Mouse (Mus musculus): Measurements from ENCODE around the gene Hist1h2bg. TPM values are rescaled to one million over a fixed set of nuclear protein-coding genes. Genes with fewer than 3 reads are reported as not detected.
A peak's percentile ranks its signal among the peaks of the same experiment; 100 is the strongest.
"Not testable (repeated sequence)": the region's sequence is repeated elsewhere in the genome, so short reads cannot be mapped to it uniquely, and the experiment has no call there.

Hist1h2bg gene
- polyA plus RNA-seq, 1 experiment from 2014 or later, result 6.9 TPM

DNA sequence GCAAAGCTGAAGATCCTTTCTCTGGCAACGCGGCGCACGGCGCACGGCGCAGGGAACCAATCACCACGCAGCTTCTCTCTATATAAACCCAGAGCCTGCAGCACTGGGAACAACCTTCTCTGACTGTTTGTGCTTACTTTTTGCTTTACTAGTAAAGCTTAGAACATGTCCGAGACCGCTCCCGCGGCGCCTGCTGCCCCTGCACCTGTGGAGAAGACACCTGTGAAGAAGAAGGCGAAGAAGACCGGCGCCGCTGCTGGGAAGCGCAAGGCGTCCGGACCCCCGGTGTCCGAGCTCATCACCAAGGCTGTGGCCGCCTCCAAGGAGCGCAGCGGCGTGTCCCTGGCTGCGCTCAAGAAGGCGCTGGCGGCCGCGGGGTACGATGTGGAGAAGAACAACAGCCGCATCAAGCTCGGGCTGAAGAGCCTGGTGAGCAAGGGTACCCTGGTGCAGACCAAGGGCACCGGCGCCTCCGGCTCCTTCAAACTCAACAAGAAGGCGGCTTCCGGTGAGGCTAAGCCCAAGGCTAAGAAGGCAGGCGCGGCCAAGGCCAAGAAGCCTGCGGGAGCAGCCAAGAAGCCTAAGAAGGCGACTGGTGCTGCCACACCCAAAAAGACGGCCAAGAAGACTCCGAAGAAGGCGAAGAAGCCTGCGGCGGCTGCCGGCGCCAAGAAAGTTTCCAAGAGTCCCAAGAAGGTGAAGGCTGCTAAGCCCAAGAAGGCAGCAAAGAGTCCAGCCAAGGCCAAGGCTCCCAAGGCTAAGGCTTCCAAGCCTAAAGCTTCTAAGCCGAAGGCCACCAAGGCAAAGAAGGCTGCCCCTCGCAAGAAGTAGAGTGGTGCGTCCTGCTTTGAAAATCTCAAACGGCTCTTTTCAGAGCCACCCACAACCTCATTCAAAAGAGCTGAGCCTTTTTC lies 16.0 kb upstream of the Hist1h2bg start:
- H3K9ac ChIP-seq (ENCODE audit: low read length), result peak overlapping the region; percentile 75
- DNase-seq (ENCODE audit: low spot score) (peak; percentile 87), ATAC-seq (ENCODE audit: insufficient read depth, low FRiP score, low TSS enrichment) (peak; percentile 84)
- no peaks in the 10 kb centered on the region for H3K36me3 ChIP-seq (ENCODE audit: control insufficient read depth, insufficient read depth, low read length)
- H3K27me3 ChIP-seq (ENCODE audit: control insufficient read depth, insufficient read depth, low read length), result no peaks in the 10 kb centered on the region
- H3K27ac ChIP-seq (ENCODE audit: low read depth, low read length), result peak overlapping the region; percentile 98
- under 1% methylated on average over 46 of the region's 54 CpGs for WGBS
- peaks cover 3% of the 10 kb centered on the region; the same call in 1 of the 2 replicates for H3K4me1 ChIP-seq (ENCODE audit: control insufficient read depth, insufficient read depth, low read length)
- H3K9me3 ChIP-seq (ENCODE audit: control insufficient read depth, low read length), result no peaks in the 10 kb centered on the region
- H3K4me2 ChIP-seq (ENCODE audit: low read depth), result peak overlapping the region; percentile 95
- H3K4me3 ChIP-seq (ENCODE audit: low read depth, low read length), result peak overlapping the region; percentile 60

DNA sequence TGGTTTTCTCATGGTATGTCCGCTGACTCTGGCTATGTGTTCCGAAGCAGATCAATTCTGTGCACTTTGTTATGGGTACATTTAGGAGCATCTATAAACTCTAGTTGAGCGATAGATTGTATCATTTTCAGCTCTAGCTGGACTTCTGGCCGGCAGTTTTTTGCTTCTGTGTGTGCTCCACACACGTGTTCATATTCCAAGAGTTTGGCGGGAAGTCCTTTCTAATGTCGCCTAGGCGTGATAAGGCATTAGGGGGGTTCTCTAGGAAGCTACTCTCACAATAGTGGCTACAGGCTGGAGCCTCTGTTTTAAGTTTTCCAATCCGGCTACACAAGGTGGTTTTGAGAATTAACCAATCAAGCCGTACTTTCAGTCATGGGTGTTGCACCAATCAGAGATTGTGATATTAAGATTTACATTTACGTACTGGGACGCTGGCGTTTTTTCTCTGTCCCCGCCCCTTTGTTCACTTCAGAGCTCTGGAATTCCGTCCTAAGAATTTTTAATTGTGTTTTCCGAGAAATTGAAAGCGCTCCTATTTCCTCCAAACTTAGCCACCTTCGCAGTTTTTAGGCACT lies 15.3 kb upstream of the Hist1h2bg start:
- WGBS, result under 1% methylated on average over 18 of the region's 18 CpGs
- H3K27me3 ChIP-seq (ENCODE audit: control insufficient read depth, insufficient read depth, low read length), result no peaks in the 10 kb centered on the region
- peak; percentile 70 for ATAC-seq (ENCODE audit: insufficient read depth, low FRiP score, low TSS enrichment)
- no peaks in the 10 kb centered on the region for H3K9me3 ChIP-seq (ENCODE audit: control insufficient read depth, low read length)
- no peaks in the 10 kb centered on the region; the same call in 1 of the 2 replicates for H3K4me1 ChIP-seq (ENCODE audit: control insufficient read depth, insufficient read depth, low read length)
- peak overlapping the region; percentile 60 for H3K4me3 ChIP-seq (ENCODE audit: low read depth, low read length)
- no peaks in the 10 kb centered on the region for H3K36me3 ChIP-seq (ENCODE audit: control insufficient read depth, insufficient read depth, low read length)
- H3K4me2 ChIP-seq (ENCODE audit: low read depth), result peak overlapping the region; percentile 95
- peak; percentile 77 for DNase-seq (ENCODE audit: low spot score)
- peak overlapping the region; percentile 98 for H3K27ac ChIP-seq (ENCODE audit: low read depth, low read length)
- peak overlapping the region; percentile 75 for H3K9ac ChIP-seq (ENCODE audit: low read length)

DNA sequence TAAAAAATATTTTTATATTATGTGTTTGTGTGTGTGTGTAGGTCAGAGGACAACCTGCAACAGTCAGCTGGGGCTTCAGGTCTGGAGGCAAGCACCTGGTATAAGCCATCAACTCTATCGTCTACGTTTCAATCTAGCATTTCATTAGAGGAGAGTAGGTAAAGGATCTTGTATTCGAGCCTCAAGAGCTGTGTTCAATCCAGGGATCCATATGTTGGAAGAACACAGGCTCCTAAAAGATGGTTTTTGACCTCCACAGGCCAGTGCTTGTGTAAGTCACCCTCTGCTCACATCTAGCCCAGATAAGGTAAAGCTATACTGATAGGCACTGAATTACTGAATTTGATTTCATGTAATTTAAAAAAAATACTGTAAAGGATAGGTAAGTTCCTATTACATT lies 14.3 kb upstream of the Hist1h2bg start:
- 86% methylated on average over 3 of the region's 3 CpGs for WGBS
- peak overlapping the region; percentile 14; the same call in 1 of the 2 replicates for H3K4me2 ChIP-seq (ENCODE audit: low read depth)
- H3K9ac ChIP-seq (ENCODE audit: low read length), result no peak overlapping the region
- DNase-seq (ENCODE audit: low spot score) (no peak), ATAC-seq (ENCODE audit: insufficient read depth, low FRiP score, low TSS enrichment) (no peak)
- H3K27me3 ChIP-seq (ENCODE audit: control insufficient read depth, insufficient read depth, low read length), result no peaks in the 10 kb centered on the region
- H3K27ac ChIP-seq (ENCODE audit: low read depth, low read length), result no peak overlapping the region
- H3K9me3 ChIP-seq (ENCODE audit: control insufficient read depth, low read length), result no peaks in the 10 kb centered on the region
- no peaks in the 10 kb centered on the region for H3K36me3 ChIP-seq (ENCODE audit: control insufficient read depth, insufficient read depth, low read length)
- H3K4me1 ChIP-seq (ENCODE audit: control insufficient read depth, insufficient read depth, low read length), result no peaks in the 10 kb centered on the region; the same call in 1 of the 2 replicates
- H3K4me3 ChIP-seq (ENCODE audit: low read depth, low read length), result peak overlapping the region; percentile 60; the same call in 1 of the 2 replicates

DNA sequence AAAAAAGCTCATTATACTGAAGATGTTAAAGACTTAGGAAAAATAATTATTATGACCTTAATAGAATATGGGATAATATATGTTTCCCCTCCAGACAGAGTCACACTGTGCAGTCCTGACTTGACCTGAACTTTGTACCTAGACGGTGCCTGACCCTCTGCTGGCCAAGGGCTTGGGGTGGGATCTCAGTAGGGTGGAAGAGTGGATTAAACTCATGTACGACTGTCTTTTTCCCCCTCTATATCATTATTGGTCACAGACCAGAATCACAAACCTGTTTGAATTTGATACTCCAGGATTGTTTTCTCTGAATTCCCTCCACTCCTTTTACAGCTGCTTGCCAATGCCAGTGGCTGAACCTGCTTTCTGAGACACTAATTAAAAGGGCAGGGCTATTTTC lies 10.5 kb upstream of the Hist1h2bg start:
- ATAC-seq (ENCODE audit: insufficient read depth, low FRiP score, low TSS enrichment); H3K27me3 ChIP-seq (ENCODE audit: control insufficient read depth, insufficient read depth, low read length); H3K9ac ChIP-seq (ENCODE audit: low read length); DNase-seq (ENCODE audit: low spot score); H3K4me1 ChIP-seq (ENCODE audit: control insufficient read depth, insufficient read depth, low read length); H3K9me3 ChIP-seq (ENCODE audit: control insufficient read depth, low read length); H3K4me3 ChIP-seq (ENCODE audit: low read depth, low read length); H3K36me3 ChIP-seq (ENCODE audit: control insufficient read depth, insufficient read depth, low read length): not testable (repeated sequence)
- H3K27ac ChIP-seq (ENCODE audit: low read depth, low read length), result 0 out of 2 replicates have a peak overlapping the region, but pooled peaks have one; percentile 8
- WGBS, result 32% methylated on average over 2 of the region's 2 CpGs
- H3K4me2 ChIP-seq (ENCODE audit: low read depth), result peak overlapping the region; percentile 8; the same call in 1 of the 2 replicates

DNA sequence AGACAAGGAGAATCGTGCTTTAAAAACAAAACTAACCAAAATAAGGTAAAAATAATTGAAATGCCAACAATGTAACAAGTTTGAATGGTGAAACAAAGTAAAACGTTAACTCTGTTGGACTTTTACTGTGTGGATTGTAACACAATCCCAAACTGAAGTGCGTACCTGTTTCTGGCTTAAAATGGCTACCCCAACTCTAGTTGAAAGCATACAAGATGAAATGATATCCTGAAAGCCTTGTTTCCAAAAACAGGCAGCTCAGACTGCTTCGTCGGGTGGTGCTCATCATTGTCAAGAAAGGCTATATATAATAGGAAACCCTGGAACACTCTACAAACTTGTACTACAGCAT lies 9.7 kb upstream of the Hist1h2bg start:
- not testable (repeated sequence) for H3K36me3 ChIP-seq (ENCODE audit: control insufficient read depth, insufficient read depth, low read length); H3K9me3 ChIP-seq (ENCODE audit: control insufficient read depth, low read length); H3K4me1 ChIP-seq (ENCODE audit: control insufficient read depth, insufficient read depth, low read length); ATAC-seq (ENCODE audit: insufficient read depth, low FRiP score, low TSS enrichment); H3K27ac ChIP-seq (ENCODE audit: low read depth, low read length); DNase-seq (ENCODE audit: low spot score); H3K27me3 ChIP-seq (ENCODE audit: control insufficient read depth, insufficient read depth, low read length)
- Histone ChIP-seq H3K4me2 (ENCODE audit: low read depth) (peak overlapping the region; percentile 55), H3K9ac (ENCODE audit: low read length) (peak overlapping the region; percentile 45; the same call in 1 of the 2 replicates), H3K4me3 (ENCODE audit: low read depth, low read length) (peak overlapping the region; percentile 33)
- 0% methylated on average over 2 of the region's 5 CpGs for WGBS

DNA sequence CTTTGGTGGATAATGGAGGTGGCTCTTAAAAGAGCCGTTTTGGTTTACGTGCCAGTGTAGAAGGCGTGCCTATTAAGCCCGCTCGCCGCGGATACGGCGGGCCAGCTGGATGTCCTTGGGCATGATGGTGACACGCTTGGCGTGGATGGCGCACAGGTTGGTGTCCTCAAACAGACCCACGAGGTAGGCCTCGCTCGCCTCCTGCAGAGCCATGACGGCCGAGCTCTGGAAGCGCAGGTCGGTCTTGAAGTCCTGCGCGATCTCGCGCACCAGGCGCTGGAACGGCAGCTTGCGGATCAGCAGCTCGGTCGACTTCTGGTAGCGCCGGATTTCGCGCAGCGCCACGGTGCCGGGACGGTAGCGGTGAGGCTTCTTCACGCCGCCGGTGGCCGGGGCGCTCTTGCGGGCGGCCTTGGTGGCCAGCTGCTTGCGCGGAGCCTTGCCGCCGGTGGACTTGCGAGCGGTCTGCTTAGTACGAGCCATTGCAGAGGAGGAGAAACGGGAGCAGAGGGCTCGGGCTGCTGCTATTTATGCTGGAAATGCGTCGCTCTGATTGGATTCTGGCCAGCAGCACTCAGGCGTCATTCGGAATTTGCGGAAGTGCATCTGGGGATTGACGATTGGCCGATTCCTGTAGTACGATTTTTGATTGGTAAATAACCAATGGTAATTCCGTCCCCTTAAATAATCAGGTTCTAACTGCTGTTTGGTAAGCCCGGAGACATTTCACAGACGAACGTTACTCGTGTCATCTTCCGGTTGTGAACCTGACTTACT lies 9.1 kb upstream of the Hist1h2bg start, which contains the start of gene Hist1h3e:
Hist1h3e (minus strand) TSS at position 487 of the 777 bp plus-strand sequence.
- H3K9me3 ChIP-seq (ENCODE audit: control insufficient read depth, low read length); H3K4me1 ChIP-seq (ENCODE audit: control insufficient read depth, insufficient read depth, low read length); H3K27me3 ChIP-seq (ENCODE audit: control insufficient read depth, insufficient read depth, low read length); H3K36me3 ChIP-seq (ENCODE audit: control insufficient read depth, insufficient read depth, low read length): not testable (repeated sequence)
- Histone ChIP-seq H3K9ac (ENCODE audit: low read length) (peak within 1 kb of the TSS; percentile 63), H3K27ac (ENCODE audit: low read depth, low read length) (peak within 1 kb of the TSS; percentile 96), H3K4me3 (ENCODE audit: low read depth, low read length) (peak within 1 kb of the TSS; percentile 33), H3K4me2 (ENCODE audit: low read depth) (peak within 1 kb of the TSS; percentile 55)
- peak; percentile 95 for DNase-seq (ENCODE audit: low spot score)
- WGBS, result 0% methylated on average over 47 of the region's 67 CpGs
- peak; percentile 95 for ATAC-seq (ENCODE audit: insufficient read depth, low FRiP score, low TSS enrichment)

DNA sequence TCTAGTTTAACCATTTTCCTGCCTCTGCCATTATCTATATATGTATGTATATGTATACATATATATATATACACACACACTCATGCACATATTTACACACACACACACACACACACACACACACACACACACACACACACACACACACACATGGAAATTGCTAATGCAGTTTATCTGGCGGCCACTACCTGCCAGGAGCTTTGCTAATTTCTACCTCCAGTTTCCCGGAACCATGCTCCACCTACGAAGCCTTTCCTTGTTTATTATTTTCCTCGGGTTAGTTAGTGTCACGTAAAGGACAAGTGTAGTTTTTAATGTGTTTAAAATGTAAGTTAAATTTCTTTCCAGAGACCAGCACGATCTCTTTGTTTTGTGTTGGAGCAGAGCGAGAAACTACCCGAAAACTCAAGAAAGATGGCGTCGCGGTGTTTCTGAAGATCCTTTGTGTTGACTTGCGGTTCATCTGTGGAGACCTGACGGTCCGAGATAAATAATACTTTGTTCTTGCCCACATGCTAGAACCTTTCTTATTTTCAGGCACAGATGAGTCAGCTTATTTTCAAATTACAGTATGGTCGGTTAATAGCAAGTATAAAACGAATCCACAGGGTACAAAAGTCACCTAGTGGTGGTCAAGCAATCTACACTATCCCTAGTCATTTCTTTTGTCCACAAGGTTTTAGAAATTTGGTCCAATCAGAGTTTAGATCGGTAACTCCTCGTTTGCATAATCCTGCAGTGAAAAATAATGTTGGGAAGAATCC lies 8.3 kb upstream of the Hist1h2bg start:
- no peaks in the 10 kb centered on the region for H3K4me1 ChIP-seq (ENCODE audit: control insufficient read depth, insufficient read depth, low read length)
- 4% methylated on average over 18 of the region's 18 CpGs for WGBS
- peak overlapping the region; percentile 96 for H3K27ac ChIP-seq (ENCODE audit: low read depth, low read length)
- ATAC-seq (ENCODE audit: insufficient read depth, low FRiP score, low TSS enrichment) (peak; percentile 43; the same call in 1 of the 2 replicates), DNase-seq (ENCODE audit: low spot score) (peak; percentile 60)
- H3K27me3 ChIP-seq (ENCODE audit: control insufficient read depth, insufficient read depth, low read length), result no peaks in the 10 kb centered on the region
- peak overlapping the region; percentile 55 for H3K4me2 ChIP-seq (ENCODE audit: low read depth)
- peak overlapping the region; percentile 18 for H3K4me3 ChIP-seq (ENCODE audit: low read depth, low read length)
- no peaks in the 10 kb centered on the region for H3K36me3 ChIP-seq (ENCODE audit: control insufficient read depth, insufficient read depth, low read length)
- H3K9ac ChIP-seq (ENCODE audit: low read length), result peak overlapping the region; percentile 63
- H3K9me3 ChIP-seq (ENCODE audit: control insufficient read depth, low read length), result no peaks in the 10 kb centered on the region

- no peaks in the 10 kb centered on the region for H3K36me3 ChIP-seq (ENCODE audit: control insufficient read depth, insufficient read depth, low read length)
- ATAC-seq (ENCODE audit: insufficient read depth, low FRiP score, low TSS enrichment) (no peak), DNase-seq (ENCODE audit: low spot score) (no peak)
- H3K27me3 ChIP-seq (ENCODE audit: control insufficient read depth, insufficient read depth, low read length), result no peaks in the 10 kb centered on the region
- no peaks in the 10 kb centered on the region for H3K9me3 ChIP-seq (ENCODE audit: control insufficient read depth, low read length)
- no peak overlapping the region for H3K27ac ChIP-seq (ENCODE audit: low read depth, low read length)
- H3K4me2 ChIP-seq (ENCODE audit: low read depth), result no peak overlapping the region
- no peak overlapping the region for H3K9ac ChIP-seq (ENCODE audit: low read length)
- WGBS, result 93% methylated on average over 2 of the region's 2 CpGs
- H3K4me1 ChIP-seq (ENCODE audit: control insufficient read depth, insufficient read depth, low read length), result no peaks in the 10 kb centered on the region
- no peak overlapping the region for H3K4me3 ChIP-seq (ENCODE audit: low read depth, low read length)
Observed at GRCm38 (mm10) chr13:23564482-23564881, 6.7 kb upstream of the Hist1h2bg start.

Measured in neural tube, embryonic 11.5 days (tissue).